In genomic region chr1:90164319-90164718, GRCm38 (mm10) we compare ENCODE assay signal across 14 mouse cellular contexts. TPM values are rescaled to one million over a fixed set of nuclear protein-coding genes. Genes with fewer than 3 reads are reported as not detected.
DNase-seq lines count a peak whose midpoint lies in the region; ATAC-seq and TF ChIP-seq lines count a peak whose summit lies in the region.
"Had no signal": no experiment of that assay in that cellular context is flagged by ENCODE, and none has a peak within 500 bp of the region (broad histone marks: within the 10 kb centered on the region; RNA-seq: fewer than 3 reads in every experiment).

No protein-coding gene starts in this region.

- TF ChIP-seq POLR2A in olfactory bulb, adult 2 months (IDR thresholded peaks at IDR 0.05; ENCODE audit: insufficient read depth, low read depth, low read length): no peak
- TF ChIP-seq POLR2A in cerebellum, adult 2 months (IDR thresholded peaks at IDR 0.05; ENCODE audit: borderline replicate concordance, insufficient read depth, low read length): no peak

- no peaks in the 10 kb centered on the region for H3K36me3 ChIP-seq in forebrain, embryonic 10.5 days (replicated peaks)
- H3K36me3 ChIP-seq in forebrain, embryonic 11.5 days (ENCODE audit: control insufficient read depth, insufficient read depth, low read length): no peaks in the 10 kb centered on the region
- no peaks in the 10 kb centered on the region for H3K36me3 ChIP-seq in neural tube, embryonic 13.5 days
- no peaks in the 10 kb centered on the region for H3K36me3 ChIP-seq in embryonic facial prominence, embryonic 15.5 days
- H3K36me3 ChIP-seq: heart, embryonic 10.5 days had no signal

- H3K4me2 ChIP-seq in forebrain, embryonic 11.5 days (ENCODE audit: low read depth, low read length, severe bottlenecking): no peak overlapping the region
- H3K4me2 ChIP-seq in neural tube, embryonic 13.5 days: no peak overlapping the region
- H3K4me2 ChIP-seq in embryonic facial prominence, embryonic 15.5 days (replicated peaks): no peak overlapping the region

- H3K4me3 ChIP-seq in forebrain, embryonic 10.5 days: no peak overlapping the region
- H3K4me3 ChIP-seq in forebrain, embryonic 11.5 days (ENCODE audit: low read depth, low read length): no peak overlapping the region
- H3K4me3 ChIP-seq in neural tube, embryonic 13.5 days: no peak overlapping the region
- no peak overlapping the region for H3K4me3 ChIP-seq in embryonic facial prominence, embryonic 15.5 days (replicated peaks)
- no peak overlapping the region for H3K4me3 ChIP-seq in olfactory bulb, adult 2 months (ENCODE audit: insufficient read depth, low read depth, low read length)
- H3K4me3 ChIP-seq in cerebellum, adult 2 months (replicated peaks; ENCODE audit: insufficient read depth, low read depth, low read length): no peak overlapping the region
- H3K4me3 ChIP-seq: heart, embryonic 10.5 days had no signal

- H3K27me3 ChIP-seq in forebrain, embryonic 10.5 days (ENCODE audit: poor library complexity, severe bottlenecking): no peaks in the 10 kb centered on the region
- no peaks in the 10 kb centered on the region for H3K27me3 ChIP-seq in forebrain, embryonic 11.5 days (ENCODE audit: control insufficient read depth, insufficient read depth, low read length)
- no peaks in the 10 kb centered on the region for H3K27me3 ChIP-seq in neural tube, embryonic 13.5 days
- H3K27me3 ChIP-seq in embryonic facial prominence, embryonic 15.5 days: no peaks in the 10 kb centered on the region
- H3K27me3 ChIP-seq in cerebellum, adult 2 months (ENCODE audit: control insufficient read depth, insufficient read depth, low read length): no peaks in the 10 kb centered on the region

- peak overlapping the region; percentile 65 for H3K27ac ChIP-seq in forebrain, embryonic 10.5 days
- H3K27ac ChIP-seq in forebrain, embryonic 11.5 days (ENCODE audit: low read depth, low read length): no peak overlapping the region
- H3K27ac ChIP-seq in neural tube, embryonic 13.5 days (replicated peaks): peak overlapping the region; percentile 38; the same call in 1 of the 2 replicates
- H3K27ac ChIP-seq in embryonic facial prominence, embryonic 15.5 days (replicated peaks): no peak overlapping the region
- H3K27ac ChIP-seq in olfactory bulb, adult 2 months (ENCODE audit: insufficient read depth, low read depth, low read length): 0 out of 2 replicates have a peak overlapping the region, but pooled peaks have one; percentile 27
- no peak overlapping the region for H3K27ac ChIP-seq in cerebellum, adult 2 months (ENCODE audit: insufficient read depth, low read length)
- H3K27ac ChIP-seq: heart, embryonic 10.5 days had no signal

- peaks cover 28% of the 10 kb centered on the region for H3K4me1 ChIP-seq in forebrain, embryonic 10.5 days
- peaks cover 3% of the 10 kb centered on the region; the same call in 1 of the 2 replicates for H3K4me1 ChIP-seq in forebrain, embryonic 11.5 days (replicated peaks; ENCODE audit: control insufficient read depth, insufficient read depth, low read length)
- peaks cover 21% of the 10 kb centered on the region for H3K4me1 ChIP-seq in neural tube, embryonic 13.5 days (replicated peaks)
- H3K4me1 ChIP-seq in embryonic facial prominence, embryonic 15.5 days: peaks cover 26% of the 10 kb centered on the region
- peaks cover 14% of the 10 kb centered on the region for H3K4me1 ChIP-seq in olfactory bulb, adult 2 months (ENCODE audit: control insufficient read depth, insufficient read depth, low read length)
- H3K4me1 ChIP-seq in cerebellum, adult 2 months (ENCODE audit: control insufficient read depth, insufficient read depth, low read length): no peaks in the 10 kb centered on the region

- TF ChIP-seq CTCF in olfactory bulb, adult 2 months (IDR thresholded peaks at IDR 0.05; ENCODE audit: insufficient read depth, low read depth, low read length): no peak
- TF ChIP-seq CTCF in cerebellum, adult 2 months (IDR thresholded peaks at IDR 0.05; ENCODE audit: borderline replicate concordance, insufficient read depth, low read depth, low read length): no peak

- H3K9ac ChIP-seq in forebrain, embryonic 11.5 days (ENCODE audit: low read length): no peak overlapping the region; the same call in 1 of the 2 replicates
- H3K9ac ChIP-seq in neural tube, embryonic 13.5 days: no peak overlapping the region
- H3K9ac ChIP-seq in embryonic facial prominence, embryonic 15.5 days: no peak overlapping the region

- H3K9me3 ChIP-seq in forebrain, embryonic 10.5 days: no peaks in the 10 kb centered on the region
- no peaks in the 10 kb centered on the region for H3K9me3 ChIP-seq in forebrain, embryonic 11.5 days (ENCODE audit: control insufficient read depth, low read length)
- no peaks in the 10 kb centered on the region for H3K9me3 ChIP-seq in neural tube, embryonic 13.5 days
- no peaks in the 10 kb centered on the region for H3K9me3 ChIP-seq in embryonic facial prominence, embryonic 15.5 days (replicated peaks)
- H3K9me3 ChIP-seq: heart, embryonic 10.5 days had no signal

- no peak for DNase-seq in forebrain, embryonic 10.5 days (ENCODE audit: extremely low spot score, low spot score)
- no peak for DNase-seq in forebrain, embryonic 11.5 days (ENCODE audit: low spot score)
- no peak for DNase-seq in neural tube, embryonic 10.5 days (ENCODE audit: extremely low spot score, low spot score)
- DNase-seq in frontal cortex, postnatal 14 days (ENCODE audit: low spot score in 2 of 2): no peak
- no peak for DNase-seq in cerebellum, adult 2 months
- DNase-seq: cerebellum, adult 11 months; gastrocnemius, postnatal 25 days; kidney, adult 18-20 months; liver; lung, adult 2 months had no signal

- 40% methylated on average over 3 of the region's 3 CpGs for WGBS in forebrain, embryonic 10.5 days
- 33% methylated on average over 3 of the region's 3 CpGs for WGBS in forebrain, embryonic 11.5 days
- WGBS in neural tube, embryonic 13.5 days: 30% methylated on average over 3 of the region's 3 CpGs
- WGBS in embryonic facial prominence, embryonic 15.5 days: 28% methylated on average over 3 of the region's 3 CpGs
- WGBS in olfactory bulb, adult 2 months: 19% methylated on average over 3 of the region's 3 CpGs
- WGBS in cerebellum, adult 2 months: 35% methylated on average over 3 of the region's 3 CpGs

- no peak for ATAC-seq in forebrain, embryonic 11.5 days (replicated peaks; ENCODE audit: low FRiP score)
- ATAC-seq in neural tube, embryonic 13.5 days (ENCODE audit: low read depth): peak; percentile 42; the same call in 1 of the 2 replicates
- ATAC-seq in embryonic facial prominence, embryonic 15.5 days (ENCODE audit: insufficient number of reproducible peaks, low FRiP score, low TSS enrichment, low read depth): peak; percentile 78

RNA-seq across cellular contexts. Expression of gene Iqca, which starts 11.1 kb away (rescaled TPM):
- 0.10 and 0.27 TPM in 2 replicates for polyA plus RNA-seq in forebrain, embryonic 10.5 days (2016; fragmentation: Nextera tagmentation; extraction: Ambion mirVana)
- 0.29 and 0.36 TPM in 2 replicates for polyA plus RNA-seq in forebrain, embryonic 11.5 days (2014; fragmentation: Nextera tagmentation; extraction: Ambion mirVana)
- polyA plus RNA-seq in neural tube, embryonic 13.5 days (2015; fragmentation: Nextera tagmentation; extraction: Ambion mirVana): not detected in 2 replicates
- 2.5 and 6.9 TPM in 2 replicates for polyA plus RNA-seq in embryonic facial prominence, embryonic 15.5 days (2015; fragmentation: Nextera tagmentation; extraction: Ambion mirVana)
- not detected in 2 replicates for polyA plus RNA-seq in olfactory bulb, adult 2 months (2012; ENCODE audit: insufficient read depth, insufficient read length, low replicate concordance, missing spikeins)
- 0.29 and 1.1 TPM in 2 replicates for polyA plus RNA-seq in cerebellum, adult 2 months (2012; rRNA removed)

RNA-seq across cellular contexts. Expression of gene Ackr3, which starts 39.5 kb away (rescaled TPM):
- polyA plus RNA-seq in forebrain, embryonic 10.5 days (2016; fragmentation: Nextera tagmentation; extraction: Ambion mirVana): 19.3 and 21.5 TPM in 2 replicates
- polyA plus RNA-seq in forebrain, embryonic 11.5 days (2014; fragmentation: Nextera tagmentation; extraction: Ambion mirVana): 31.2 and 31.9 TPM in 2 replicates
- 16.7 and 17.1 TPM in 2 replicates for polyA plus RNA-seq in neural tube, embryonic 13.5 days (2015; fragmentation: Nextera tagmentation; extraction: Ambion mirVana)
- polyA plus RNA-seq in embryonic facial prominence, embryonic 15.5 days (2015; fragmentation: Nextera tagmentation; extraction: Ambion mirVana): 29.9 and 31.9 TPM in 2 replicates
- not detected in 2 replicates for polyA plus RNA-seq in olfactory bulb, adult 2 months (2012; ENCODE audit: insufficient read depth, insufficient read length, low replicate concordance, missing spikeins)
- 16.0 and 17.3 TPM in 2 replicates for polyA plus RNA-seq in cerebellum, adult 2 months (2012; rRNA removed)

Comparison
In these comparisons a context has a peak if more than half of its experiments do, and no peak if none do; other contexts are left out.
1. H3K27ac ChIP-seq: peak in forebrain, embryonic 10.5 days (single experiment), neural tube, embryonic 13.5 days (single experiment) and olfactory bulb, adult 2 months (single experiment); none in forebrain, embryonic 11.5 days (single experiment), embryonic facial prominence, embryonic 15.5 days (single experiment) and cerebellum, adult 2 months (single experiment).
2. RNA of gene Ackr3, which starts 39.5 kb away (polyA plus RNA-seq): 29.9 to 31.9 TPM in embryonic facial prominence, embryonic 15.5 days, 31.2 to 31.9 TPM in forebrain, embryonic 11.5 days, 19.3 to 21.5 TPM in forebrain, embryonic 10.5 days, 16.0 to 17.3 TPM in cerebellum, adult 2 months and 16.7 to 17.1 TPM in neural tube, embryonic 13.5 days; not detected in olfactory bulb, adult 2 months; every median in the first group is over 10 times any median in the second.